Mouse (Mus musculus): ENCODE results near the gene Abcg5. TPM values are rescaled to one million over a fixed set of nuclear protein-coding genes. Genes with fewer than 3 reads are reported as not detected.

Abcg5 gene
- total and polyA plus RNA-seq, 3 experiments: not detected

- Histone ChIP-seq H3K4me3 (replicated peaks in 1 of 3; ENCODE audit: low read depth in 2 of 3, low read length in 2 of 3, poor library complexity in 1 of 3) (peak overlapping the region; percentile 26 to 30 (median 28)), H3K4me1 (ENCODE audit: control insufficient read depth in 1 of 2, insufficient read depth in 2 of 2) (peaks cover 27 to 60% of the 10 kb centered on the region in 2 experiments), H3K9me3 (replicated peaks; ENCODE audit: low read length) (peaks cover 4% of the 10 kb centered on the region), H3K27me3 (replicated peaks) (no peaks in the 10 kb centered on the region), H3K9ac (ENCODE audit: insufficient read depth, low read depth) (peak overlapping the region; percentile 36), H3K36me3 (replicated peaks in 1 of 2; ENCODE audit: control insufficient read depth in 1 of 2, insufficient read depth in 1 of 2, low read length in 1 of 2) (peaks cover 6 to 7% of the 10 kb centered on the region in 2 experiments), H3K79me2 (replicated peaks; ENCODE audit: control insufficient read depth, extremely low read depth, insufficient read depth, poor library complexity, severe bottlenecking) (no peaks in the 10 kb centered on the region), H3K27ac (ENCODE audit: insufficient read depth, low read depth) (peak overlapping the region; percentile 99), H3K4me2 (ENCODE audit: insufficient read depth, low read depth, poor library complexity, severe bottlenecking) (peak overlapping the region; percentile 73)
- TF ChIP-seq CHD2 (IDR thresholded peaks at IDR 0.05; ENCODE audit: low read length) (no peak), GABPA (IDR thresholded peaks at IDR 0.05; ENCODE audit: insufficient replicate concordance, low read depth, low read length) (no peak), BHLHE40 (IDR thresholded peaks at IDR 0.05; ENCODE audit: low read depth, low read length) (peak; percentile 80), ELF1 (IDR thresholded peaks at IDR 0.05; ENCODE audit: low read depth, low read length) (no peak), CHD1 (IDR thresholded peaks at IDR 0.05; ENCODE audit: low read depth, low read length) (no peak), UBTF (IDR thresholded peaks at IDR 0.05; ENCODE audit: low read depth, low read length) (no peak), ZNF384 (IDR thresholded peaks at IDR 0.05; ENCODE audit: low read depth, low read length) (no peak), POLR2A (IDR thresholded peaks at IDR 0.05; ENCODE audit: low read depth, low read length) (no peak), RCOR1 (conservative IDR thresholded peaks at IDR 0.05; ENCODE audit: low read depth, low read length) (no peak), MXI1 (IDR thresholded peaks at IDR 0.05; ENCODE audit: low read depth, low read length) (no peak), MAFK (IDR thresholded peaks at IDR 0.05; ENCODE audit: insufficient replicate concordance, low read length) (no peak), TCF12 (IDR thresholded peaks at IDR 0.05; ENCODE audit: low read depth, low read length) (peak; percentile 52; the same call in 1 of the 2 replicates), IRF4 (IDR thresholded peaks at IDR 0.05; ENCODE audit: low read depth, low read length) (peak; percentile 58; the same call in 1 of the 2 replicates), JUN (IDR thresholded peaks at IDR 0.05; ENCODE audit: insufficient read depth, low read depth, low read length) (no peak), NRF1 (IDR thresholded peaks at IDR 0.05; ENCODE audit: low read depth, low read length) (0 out of 2 replicates have a peak, but pooled peaks have one; percentile 8), CTCF (conservative IDR thresholded peaks at IDR 0.05 in 1 of 2, IDR thresholded peaks at IDR 0.05 in 1 of 2; ENCODE audit: low read depth in 2 of 2, low read length in 2 of 2) (no peak), USF1 (IDR thresholded peaks at IDR 0.05; ENCODE audit: low read depth, low read length) (no peak), ZC3H11A (IDR thresholded peaks at IDR 0.05; ENCODE audit: low read depth, low read length) (no peak), SMC3 (IDR thresholded peaks at IDR 0.05; ENCODE audit: low read depth, low read length) (no peak), KAT2A (IDR thresholded peaks at IDR 0.05; ENCODE audit: insufficient replicate concordance, low read length) (no peak), ZKSCAN1 (IDR thresholded peaks at IDR 0.05; ENCODE audit: borderline replicate concordance, low read depth, low read length) (no peak), NELFE (IDR thresholded peaks at IDR 0.05; ENCODE audit: low read depth, low read length) (no peak), POLR2AphosphoS2 (IDR thresholded peaks at IDR 0.05; ENCODE audit: low read depth, low read length) (no peak), MEF2A (IDR thresholded peaks at IDR 0.05; ENCODE audit: borderline replicate concordance, low read depth, low read length) (0 out of 2 replicates have a peak, but pooled peaks have one; percentile 47), RAD21 (IDR thresholded peaks at IDR 0.05; ENCODE audit: low read depth, low read length) (no peak), MYC (IDR thresholded peaks at IDR 0.05; ENCODE audit: low read depth, low read length) (no peak), SIN3A (IDR thresholded peaks at IDR 0.05; ENCODE audit: low read length) (no peak), ZMIZ1 (IDR thresholded peaks at IDR 0.05; ENCODE audit: low read depth, low read length) (no peak), EP300 (IDR thresholded peaks at IDR 0.05; ENCODE audit: low read length) (peak; percentile 58), HCFC1 (IDR thresholded peaks at IDR 0.05; ENCODE audit: low read depth, low read length) (no peak), MAX (IDR thresholded peaks at IDR 0.05; ENCODE audit: low read length) (no peak), MAZ (IDR thresholded peaks at IDR 0.05; ENCODE audit: low read depth, low read length) (no peak), PAX5 (IDR thresholded peaks at IDR 0.05; ENCODE audit: low read length) (no peak), JUND (conservative IDR thresholded peaks at IDR 0.05; ENCODE audit: low read depth, low read length) (no peak), USF2 (conservative IDR thresholded peaks at IDR 0.05; ENCODE audit: low read depth, low read length) (no peak), TBP (conservative IDR thresholded peaks at IDR 0.05; ENCODE audit: low read depth, low read length) (no peak), E2F4 (IDR thresholded peaks at IDR 0.05; ENCODE audit: insufficient replicate concordance, low read depth, low read length) (no peak), ETS1 (conservative IDR thresholded peaks at IDR 0.05; ENCODE audit: low read depth, low read length) (peak; percentile 72)
- peak; percentile 53 for DNase-seq (ENCODE audit: extremely low read depth)
- dilution Hi-C loops (cut with MboI; ENCODE audit: extremely low pct_ligation_motif_present, extremely low pct_unique_long_range_greater_than_20kb, low sequenced_read_pairs) (no loop called here), in situ Hi-C loops (cut with MboI; ENCODE audit: low pct_ligation_motif_present, low pct_unique_long_range_greater_than_20kb, low sequenced_read_pairs) (loop anchor here (5.0 kb wide), 1 partner anchor 56 kb away; no protein-coding TSS in a partner anchor)
Observed at GRCm38 (mm10) chr17:84608606-84609005, 74.2 kb downstream of the Abcg5 start.
